Mouse (Mus musculus): ENCODE measurements around the gene Setd3.

The Setd3 gene

DNA sequence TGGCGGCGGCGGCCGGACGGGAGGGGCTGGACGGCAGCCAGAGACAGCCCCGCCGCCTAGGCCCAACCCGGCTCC, at the start of gene Setd3:
Gene Setd3 (minus strand): TSS at position 69 of the 75 bp plus-strand sequence.
- no peak for DNase-seq (ENCODE audit: low spot score in 2 of 2)

DNA sequence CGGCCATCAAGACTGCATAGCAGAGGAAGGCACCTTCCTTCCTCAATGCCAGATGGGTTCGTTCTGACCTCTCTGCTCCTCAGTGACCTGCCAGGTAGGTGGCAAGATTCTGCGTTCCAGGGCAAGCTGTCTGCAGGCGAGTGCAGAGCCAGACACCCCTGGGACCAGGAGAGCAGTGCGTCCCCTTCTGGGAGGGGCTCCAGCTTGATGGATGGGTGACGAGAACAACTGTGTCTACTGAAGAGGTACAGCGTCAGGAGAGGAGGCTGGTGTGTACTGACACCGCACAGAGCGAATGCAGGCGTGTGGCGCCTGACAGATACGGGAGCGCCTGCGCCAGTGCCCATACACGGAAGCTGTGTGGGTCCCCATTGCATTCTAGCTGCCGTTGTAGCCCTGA, 48.4 kb upstream of the Setd3 start:
- DNase-seq (ENCODE audit: low spot score in 2 of 2) = no peak

DNA sequence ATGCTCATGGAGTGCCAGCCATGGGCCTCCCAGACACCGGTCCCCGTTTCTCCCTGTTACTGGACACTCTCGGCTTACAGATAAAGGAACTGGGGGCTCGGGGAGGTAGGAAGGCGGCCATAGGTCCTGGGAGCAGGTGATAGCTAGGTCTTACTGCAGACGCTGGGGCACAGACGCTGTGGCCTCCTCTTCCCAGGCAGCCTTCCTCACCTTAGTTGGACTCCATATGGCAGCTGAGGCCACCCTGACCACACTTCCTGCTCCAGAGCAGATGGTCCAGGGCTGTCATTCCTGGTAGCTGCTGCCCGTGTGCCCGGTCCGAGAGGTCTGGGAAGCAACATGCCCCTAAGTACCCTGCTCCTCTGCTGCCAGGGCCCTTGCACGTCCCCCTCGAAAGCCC, 47.8 kb upstream of the Setd3 start:
- no peak for DNase-seq (ENCODE audit: low spot score in 2 of 2)

DNA sequence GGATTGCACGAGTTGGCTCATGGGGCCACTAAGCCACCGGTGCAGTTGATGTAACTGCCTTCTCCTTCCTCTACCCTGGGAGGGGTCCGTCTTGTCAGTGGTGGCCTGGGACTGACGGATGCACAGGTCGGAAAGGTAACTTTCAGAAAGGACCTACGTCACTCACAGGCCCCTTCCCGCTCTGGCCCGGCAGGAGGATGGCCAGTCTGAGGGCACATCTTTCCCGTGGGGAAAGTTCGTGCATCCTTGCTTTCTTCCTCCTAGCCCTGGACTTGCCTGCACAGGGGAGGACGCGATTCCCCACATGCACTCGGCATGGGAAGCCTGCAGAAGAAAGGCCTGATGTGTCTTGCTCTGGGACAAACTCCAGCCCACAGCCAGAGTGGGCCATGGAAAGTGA, 47.1 kb upstream of the Setd3 start:
- no peak for DNase-seq (ENCODE audit: low spot score in 2 of 2)

DNA sequence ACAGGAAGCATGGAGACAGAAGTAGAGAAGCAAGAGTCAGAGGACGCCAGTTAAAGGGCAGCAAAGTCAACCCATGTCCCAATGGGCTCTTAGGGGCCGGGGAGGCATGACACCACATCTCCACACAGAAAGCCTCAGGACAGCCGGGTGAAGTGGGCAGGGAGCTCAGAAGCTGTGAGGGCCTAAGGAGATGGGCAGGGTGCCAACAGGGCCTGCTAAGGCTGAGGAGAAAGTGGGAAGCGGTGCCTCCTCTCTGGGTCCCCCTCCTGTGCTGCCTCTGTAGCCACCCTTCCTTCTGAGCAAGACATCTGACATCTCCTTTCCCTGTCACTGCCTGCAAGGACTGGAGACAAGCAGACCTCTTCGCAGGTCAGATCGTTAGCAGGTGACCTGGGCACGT, 46.7 kb upstream of the Setd3 start:
- DNase-seq (ENCODE audit: low spot score in 2 of 2) = no peak

DNA sequence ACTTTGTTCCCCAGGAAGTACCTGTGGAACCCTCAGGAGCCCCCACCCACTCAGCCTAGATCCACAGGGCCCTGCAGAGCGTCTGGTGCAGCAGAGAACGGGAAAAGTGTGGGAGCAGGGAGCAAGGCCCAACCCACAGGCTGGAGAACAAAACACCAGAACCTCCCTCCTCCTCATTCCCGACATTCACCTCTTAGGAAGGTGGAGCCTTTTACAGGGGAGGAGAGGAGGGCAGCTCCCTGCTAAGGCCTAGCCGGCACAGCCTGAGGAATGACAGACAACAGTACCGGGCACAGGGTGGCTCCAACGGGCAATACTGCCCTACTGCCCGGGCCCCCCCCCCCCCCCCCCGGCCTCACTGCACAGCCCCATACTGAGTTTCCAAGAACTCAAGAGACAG, 44.2 kb upstream of the Setd3 start:
- no peak for DNase-seq (ENCODE audit: low spot score in 2 of 2)

DNA sequence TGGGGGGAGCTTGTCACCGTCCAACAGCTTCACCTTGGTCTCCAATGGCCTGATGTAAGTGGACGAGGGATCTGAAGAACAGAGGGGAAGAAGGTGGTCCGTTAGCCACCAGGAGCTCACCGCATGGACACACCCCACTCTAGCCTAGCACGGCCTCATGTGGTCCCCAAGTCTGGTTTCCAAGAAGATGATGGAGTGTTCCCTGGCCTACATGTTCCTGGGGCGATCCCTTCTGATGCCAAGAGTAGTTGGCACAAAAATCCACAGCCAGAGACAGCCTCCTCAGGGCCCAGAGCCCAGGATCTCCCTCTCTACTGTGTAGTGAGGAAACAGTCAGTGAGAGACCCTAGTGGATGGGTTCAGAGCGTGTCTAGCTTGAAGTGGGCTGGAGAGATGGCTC, 42.6 kb upstream of the Setd3 start:
- no peak for DNase-seq (ENCODE audit: low spot score in 2 of 2)

DNA sequence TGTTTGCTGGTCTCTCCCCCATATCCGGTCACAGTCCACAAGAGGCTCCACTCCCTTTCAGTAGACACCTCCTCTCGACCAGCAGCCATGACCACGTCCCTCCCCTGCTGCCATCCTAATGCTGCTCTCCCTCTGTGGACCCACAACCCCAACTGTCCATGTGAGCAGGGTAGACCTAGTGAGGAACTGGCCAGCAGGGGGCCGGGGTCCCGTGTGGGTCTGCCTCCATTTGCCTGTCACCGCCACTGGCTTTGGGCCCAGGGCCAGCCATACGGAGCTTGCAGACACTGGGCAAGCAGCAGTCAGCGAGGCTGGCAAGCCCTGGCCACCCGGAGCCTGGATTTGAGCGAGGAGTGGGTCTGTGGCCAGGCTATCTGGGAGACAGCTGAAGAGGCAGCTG, 42.1 kb upstream of the Setd3 start:
- no peak for DNase-seq (ENCODE audit: low spot score in 2 of 2)

DNA sequence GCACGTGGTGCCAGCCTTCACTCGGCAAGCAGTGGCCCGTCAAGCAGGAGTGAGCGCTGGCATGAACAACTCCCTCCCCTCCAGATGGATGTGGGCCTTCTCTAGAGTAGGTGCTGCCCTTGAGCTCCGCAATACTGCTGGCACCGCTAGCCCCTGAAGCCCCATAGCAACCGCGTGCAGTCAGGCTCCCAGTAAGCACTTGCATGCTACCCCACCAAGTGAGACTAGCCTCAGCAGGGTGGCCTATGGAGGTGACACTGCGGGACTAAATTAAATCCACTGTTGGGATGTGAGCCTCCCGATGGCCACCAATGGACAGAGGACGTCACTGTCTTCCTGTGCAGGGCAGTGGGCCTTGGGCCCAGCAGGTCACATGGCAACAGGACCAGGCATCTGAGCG, 41.5 kb upstream of the Setd3 start:
- DNase-seq (ENCODE audit: low spot score in 2 of 2) = no peak

DNA sequence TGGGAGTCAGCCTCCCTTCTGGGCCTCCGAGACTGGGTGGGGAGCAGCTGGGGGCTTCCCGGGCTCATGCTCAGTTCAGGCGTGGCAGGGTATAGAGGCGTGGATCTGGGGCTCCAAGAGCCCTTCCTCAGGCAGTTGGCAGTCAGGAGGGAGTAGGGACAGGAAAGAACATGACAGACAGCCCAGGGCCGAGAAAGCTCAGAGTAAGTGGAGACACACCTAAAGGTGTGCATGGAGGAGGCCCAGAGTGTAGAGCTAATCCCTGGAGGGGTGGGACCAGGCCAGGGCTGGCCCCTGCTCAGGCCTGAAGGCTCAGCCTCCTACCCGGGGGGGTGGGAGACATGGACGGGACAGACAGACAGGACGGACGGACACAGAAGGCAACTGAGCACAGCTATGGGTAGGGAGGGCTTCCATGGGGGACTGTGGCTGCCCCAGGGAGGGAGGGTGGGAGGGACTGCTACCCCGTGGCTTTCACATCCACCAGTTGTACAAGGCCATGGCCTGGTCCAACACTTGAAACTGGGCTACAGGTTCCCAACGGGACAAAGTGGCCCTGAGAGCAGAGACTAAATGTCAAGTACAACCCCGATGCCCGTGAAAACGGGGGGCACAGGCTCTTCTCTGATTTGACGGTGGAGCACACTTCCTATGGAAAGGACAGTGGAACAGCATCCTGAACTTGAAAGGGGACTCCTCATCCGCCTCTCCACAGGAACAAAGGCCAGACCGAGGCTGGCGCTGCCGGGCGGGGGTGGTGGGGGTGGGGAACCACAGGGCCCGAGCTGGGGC, 40.9 kb upstream of the Setd3 start:
- DNase-seq (ENCODE audit: low spot score in 2 of 2) = no peak

DNA sequence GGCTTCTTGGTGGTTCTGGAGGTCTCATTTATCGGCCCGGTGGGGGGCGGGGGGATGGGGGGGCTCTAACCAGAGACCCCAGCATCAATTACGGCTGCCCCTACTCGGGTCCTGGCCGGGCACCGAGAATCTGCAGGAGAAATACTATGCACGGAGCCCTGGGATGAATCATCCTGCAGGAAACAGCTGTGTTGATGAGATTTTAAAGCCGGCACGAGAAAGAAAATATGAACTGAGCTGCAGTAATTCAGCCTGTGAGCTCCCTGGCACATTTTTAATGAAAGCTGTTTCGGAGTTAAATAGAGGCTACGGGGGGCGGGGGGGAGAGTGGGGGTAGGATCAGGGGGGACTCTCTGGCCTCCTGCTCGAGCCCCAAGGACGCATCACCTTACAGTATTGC, 40.0 kb upstream of the Setd3 start:
- no peak for DNase-seq (ENCODE audit: low spot score in 2 of 2)

DNA sequence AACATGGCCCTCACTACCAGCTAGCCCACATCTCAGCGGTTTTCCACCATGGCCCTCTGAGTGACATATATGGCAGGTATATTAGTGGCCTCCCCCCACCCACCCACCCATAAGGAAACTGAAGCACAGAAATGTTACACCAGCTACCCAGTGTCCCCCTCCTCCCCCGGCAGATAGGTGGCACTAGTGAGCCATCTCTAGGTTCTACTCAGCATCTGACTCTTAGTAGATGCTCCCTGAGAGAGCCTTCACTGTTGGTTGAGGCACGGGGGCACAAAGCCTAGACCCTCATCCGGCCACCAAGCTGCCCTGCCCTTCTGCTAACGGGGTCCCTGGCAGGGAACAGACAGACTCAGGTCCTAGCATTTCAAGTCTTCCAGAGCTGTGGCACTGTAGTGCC, 38.5 kb upstream of the Setd3 start:
- DNase-seq (ENCODE audit: low spot score in 2 of 2) = peak in 1 of 2 experiments; percentile 59

DNA sequence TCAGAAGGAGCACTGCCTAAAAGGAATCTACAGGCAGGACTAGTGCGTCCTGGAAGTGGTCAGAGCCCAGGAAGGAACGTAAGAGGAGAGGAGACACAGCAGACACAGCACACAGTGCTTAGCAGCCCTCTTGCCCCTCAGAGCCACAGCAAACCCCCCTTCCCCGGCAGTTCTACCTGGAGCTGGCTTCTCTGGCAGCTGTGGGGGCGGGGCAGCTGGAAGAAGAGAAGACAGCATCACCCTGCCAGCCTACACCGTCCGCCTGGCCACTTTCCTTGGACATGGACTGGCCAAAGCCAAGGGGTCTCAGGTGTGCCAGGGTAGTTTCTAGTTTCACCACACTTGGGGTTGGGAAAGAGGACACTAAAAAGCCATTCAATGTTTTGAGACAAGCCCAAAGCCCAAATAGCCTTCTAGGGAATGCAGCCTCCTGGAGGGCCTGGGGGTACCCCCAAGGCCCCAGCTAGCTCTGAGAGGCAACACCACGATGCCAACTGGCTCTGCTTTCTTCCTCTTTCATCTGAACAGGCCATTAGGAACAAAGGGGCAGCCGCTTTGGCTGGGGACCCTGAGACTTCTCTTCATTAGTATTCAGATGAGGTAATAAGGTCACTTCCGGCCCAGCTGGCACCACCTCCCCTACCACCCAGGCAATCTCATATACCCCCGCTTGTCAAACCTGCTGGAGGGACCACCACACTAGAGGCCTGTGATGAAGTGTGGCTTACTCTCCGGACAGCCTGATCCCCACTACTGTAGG, 37.7 kb upstream of the Setd3 start:
- no peak for DNase-seq (ENCODE audit: low spot score in 2 of 2)

DNA sequence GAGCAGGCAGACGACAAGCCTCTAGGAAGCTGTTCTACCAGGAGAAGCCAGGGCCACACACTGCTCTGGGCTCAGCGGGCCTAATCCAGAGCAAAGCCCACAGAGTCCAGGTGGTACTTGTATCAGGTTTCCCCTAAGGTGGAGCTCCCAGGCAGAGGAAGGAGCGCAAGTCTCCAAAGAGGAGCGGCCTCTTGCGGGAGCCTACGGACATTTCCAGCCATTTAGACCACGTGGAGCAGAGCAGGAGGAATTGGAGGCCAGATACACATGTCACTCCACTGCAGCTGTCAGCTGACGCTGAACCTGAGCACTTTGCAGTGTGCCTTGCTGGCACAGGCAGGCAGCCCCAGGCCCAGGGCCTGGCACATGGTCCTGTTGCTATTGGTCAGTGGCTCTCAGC, 36.0 kb upstream of the Setd3 start:
- DNase-seq (ENCODE audit: low spot score in 2 of 2) = no peak

DNA sequence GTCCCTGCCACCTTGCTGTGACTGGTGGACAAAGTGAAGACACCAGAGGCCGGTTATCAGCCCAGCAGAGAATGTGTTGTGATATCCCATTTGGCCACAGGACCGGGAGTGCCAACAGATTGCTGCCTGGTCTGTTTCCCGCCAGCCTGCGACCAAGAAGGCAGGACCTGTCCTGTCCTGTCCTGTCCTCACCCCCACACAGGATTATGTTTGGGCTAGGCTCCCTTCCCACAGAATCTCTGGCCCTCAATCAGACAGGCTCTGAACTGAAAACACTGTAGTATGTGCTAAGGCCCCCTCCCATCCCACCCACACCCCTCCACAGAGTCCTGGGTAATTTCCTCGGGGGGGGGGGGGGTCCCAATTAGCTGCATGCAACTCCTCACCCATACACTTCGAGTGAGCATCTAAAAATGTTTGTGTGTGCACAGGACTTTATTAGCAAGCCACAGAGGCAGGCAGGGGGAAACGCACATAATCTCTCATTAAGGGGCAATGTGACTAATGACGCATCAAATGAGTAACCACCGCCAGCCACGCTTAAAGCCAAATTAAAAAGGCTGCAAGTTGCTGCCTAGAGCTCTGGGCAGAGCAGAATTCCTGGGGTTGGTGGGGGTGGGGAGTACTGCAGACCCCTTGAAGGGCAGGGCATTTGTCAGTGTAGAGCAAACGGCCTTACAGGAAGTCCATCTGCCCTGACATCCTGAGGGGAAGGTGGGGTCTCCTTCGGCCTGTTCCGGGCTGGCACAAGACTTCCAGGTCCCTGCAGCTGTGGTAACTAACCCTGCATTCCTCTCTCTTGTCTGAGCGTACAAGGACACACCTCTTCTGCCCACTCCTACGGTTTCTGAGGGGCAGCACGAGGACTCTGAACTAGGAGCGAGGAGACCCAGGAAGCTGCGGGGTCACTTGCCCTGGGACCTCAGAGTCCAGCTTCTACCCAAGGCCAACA, 34.3 kb upstream of the Setd3 start:
- DNase-seq (ENCODE audit: low spot score in 2 of 2) = no peak

DNA sequence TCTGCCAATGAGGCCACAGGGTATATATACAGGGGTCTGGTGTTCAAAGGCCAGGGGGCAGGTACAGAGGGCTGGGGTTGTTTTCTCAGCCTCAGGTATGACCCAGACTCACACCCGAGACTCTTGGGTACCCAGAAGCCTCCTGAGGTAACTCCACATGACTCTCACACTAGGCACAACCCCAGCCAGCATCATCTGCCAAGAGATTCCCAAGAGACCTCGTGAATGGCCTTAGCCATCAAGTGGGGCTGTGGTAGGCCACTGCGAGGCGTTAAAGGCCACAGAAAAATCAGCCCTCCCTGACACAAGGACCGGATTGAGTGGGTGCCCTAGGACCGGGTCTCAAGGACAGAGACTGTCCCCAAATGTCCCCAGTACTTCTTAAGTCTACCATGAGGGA, 33.4 kb upstream of the Setd3 start:
- DNase-seq (ENCODE audit: low spot score in 2 of 2) = no peak

DNA sequence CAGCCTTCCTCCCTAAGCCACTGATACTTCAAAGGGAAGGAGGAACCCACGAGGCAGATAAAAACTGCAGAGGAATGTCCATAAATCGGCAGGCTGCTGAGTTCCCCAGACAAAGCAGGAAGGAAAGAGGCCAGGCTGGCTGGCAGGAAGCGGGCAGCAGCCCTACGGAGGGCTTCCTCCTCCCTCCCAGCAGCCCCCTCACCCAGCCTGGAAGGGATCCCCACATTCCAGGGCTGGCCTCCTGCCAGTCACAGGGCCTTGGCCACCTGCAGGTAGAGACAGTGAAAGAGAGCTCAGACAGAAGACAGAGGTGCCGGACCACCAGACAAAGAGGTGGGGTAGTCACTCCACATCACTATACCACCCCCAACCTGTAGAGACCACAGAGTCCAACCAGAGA, 33.0 kb upstream of the Setd3 start:
- DNase-seq (ENCODE audit: low spot score in 2 of 2) = no peak

DNA sequence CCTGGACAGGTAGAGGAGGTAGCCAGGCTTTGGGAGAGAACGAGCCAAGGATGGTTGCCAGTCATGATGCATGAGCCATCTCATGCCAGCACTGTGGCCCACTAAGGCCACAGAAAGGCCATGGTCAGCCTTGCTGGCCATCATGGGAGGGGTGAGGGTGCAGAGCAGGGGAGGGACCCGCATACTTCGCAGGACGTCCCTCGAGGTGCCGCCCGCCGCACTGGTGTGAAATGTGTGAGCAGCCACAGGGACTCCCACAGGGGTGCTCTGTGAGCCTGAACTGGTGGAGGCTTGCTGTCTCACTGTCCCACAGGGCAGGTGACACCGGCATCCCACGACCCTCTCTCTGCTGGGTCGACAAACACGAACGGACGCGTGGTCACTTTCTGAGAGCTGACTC, 31.5 kb upstream of the Setd3 start:
- DNase-seq (ENCODE audit: low spot score in 2 of 2) = no peak

DNA sequence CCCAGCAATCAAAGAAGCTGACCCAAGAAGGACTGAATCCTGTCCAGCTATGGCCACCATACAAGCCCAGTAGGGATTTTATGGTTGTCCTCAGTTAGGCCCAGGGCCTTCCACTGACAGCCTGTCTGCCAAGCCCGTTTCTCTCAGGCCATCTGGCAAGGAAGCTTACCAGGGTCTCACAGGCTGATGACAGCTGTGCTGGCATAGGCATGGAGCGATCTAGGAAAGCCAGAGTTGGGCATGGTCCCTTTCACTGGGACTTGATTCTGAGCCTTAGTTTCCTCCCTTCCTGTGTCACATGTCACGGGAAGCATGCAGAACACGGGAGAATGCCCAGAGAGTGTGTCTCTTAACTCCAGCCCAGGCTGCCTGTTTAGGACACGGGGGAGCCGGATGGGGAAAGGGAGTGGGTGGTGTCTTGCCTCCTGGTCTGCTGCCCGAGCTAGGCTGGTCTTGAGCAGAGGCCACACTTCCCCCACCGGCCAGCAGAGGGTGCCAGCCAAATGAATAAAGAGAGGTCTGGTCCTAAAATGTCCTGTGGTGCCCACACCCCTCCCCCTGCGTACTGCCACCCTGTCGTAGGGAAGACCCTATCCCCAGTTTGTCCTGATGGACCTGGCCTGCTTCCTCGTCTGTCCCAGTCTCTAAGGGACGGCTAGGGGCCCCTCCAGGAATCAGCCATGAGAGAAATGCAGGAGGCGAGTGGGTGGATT, 29.8 kb upstream of the Setd3 start:
- DNase-seq (ENCODE audit: low spot score in 2 of 2) = peak; percentile 38 to 69

DNA sequence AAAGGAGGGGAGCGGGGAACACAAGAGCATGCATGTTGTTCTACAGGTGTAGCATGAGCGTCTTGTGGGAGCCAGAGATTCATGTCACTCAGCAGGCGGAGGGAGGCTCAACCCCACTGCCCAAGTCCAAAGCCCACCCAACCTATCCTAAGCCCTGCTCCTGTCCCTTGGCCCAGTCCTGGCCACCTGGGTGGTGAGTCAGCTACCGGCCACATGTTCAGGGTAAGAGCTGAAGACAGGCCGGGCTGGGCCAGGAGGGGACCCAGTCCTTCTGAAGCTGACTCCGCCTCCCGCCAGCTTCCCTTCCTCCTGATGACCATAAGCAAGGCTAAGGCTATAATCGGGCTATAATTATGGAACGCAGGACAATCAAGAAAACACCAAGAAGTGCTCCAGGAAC, 29.1 kb upstream of the Setd3 start:
- DNase-seq (ENCODE audit: low spot score in 2 of 2) = no peak

DNA sequence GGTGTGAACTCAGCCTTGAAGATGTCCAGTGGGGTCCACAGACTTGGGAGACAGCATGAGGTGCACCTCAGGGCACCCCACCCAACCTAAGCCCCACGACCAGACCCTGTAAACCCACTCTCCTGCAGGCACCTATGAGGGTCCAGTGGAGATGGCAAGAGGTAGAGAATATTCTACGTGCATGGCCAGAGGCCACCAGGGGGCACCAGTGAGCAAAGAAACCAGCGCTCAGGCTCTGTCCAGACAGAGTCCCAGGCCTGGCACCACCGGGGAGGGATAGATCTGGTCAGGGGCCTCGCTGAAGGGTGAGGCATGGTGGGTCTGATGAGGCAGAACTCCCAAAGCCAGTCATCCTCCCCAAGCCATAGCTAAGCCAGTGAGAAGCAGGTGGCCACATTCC, 27.5 kb upstream of the Setd3 start:
- DNase-seq (ENCODE audit: low spot score in 2 of 2) = peak; percentile 66 to 88

DNA sequence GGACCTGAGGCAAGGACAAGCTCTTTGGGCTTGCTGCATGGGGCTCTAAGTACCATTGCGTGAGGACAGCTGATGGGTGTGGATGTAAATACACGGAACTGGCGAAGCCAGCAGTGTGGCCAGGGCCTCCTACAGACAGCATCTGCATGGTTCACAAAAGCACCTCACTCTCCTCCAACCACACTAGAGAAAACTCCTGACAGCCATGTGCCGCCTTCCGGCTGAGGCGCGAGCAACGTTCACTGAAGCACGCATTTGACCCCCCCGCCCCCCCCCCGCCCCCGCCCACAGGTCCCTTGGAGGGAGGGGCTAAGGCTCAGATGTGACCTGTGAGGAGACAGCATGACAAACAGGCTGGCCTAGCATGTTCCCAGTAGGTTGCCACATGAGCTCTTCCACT, 25.9 kb upstream of the Setd3 start:
- no peak for DNase-seq (ENCODE audit: low spot score in 2 of 2)
